Mouse (Mus musculus) bone marrow macrophage, adult 2 months (primary cell): ENCODE data around the gene Rel.

ENCODE experiments used
- CTCF ChIP-seq: IDR thresholded peaks from 2 replicates; pipeline ENCODE4 v1.5.1; 2012; ENCODE audit warnings: low read depth, mild to moderate bottlenecking, low read length, moderate library complexity
- POLR2A ChIP-seq: IDR thresholded peaks from 2 replicates; pipeline ENCODE4 v1.6.1; 2012; ENCODE audit warnings: mild to moderate bottlenecking, low read depth, low read length, borderline replicate concordance

- TF ChIP-seq CTCF: no peak
- TF ChIP-seq POLR2A: no peak
These were observed 29.9 kb downstream of the Rel start for GRCm38 (mm10) chr11:23740895-23741294.
